Mouse (Mus musculus): ENCODE results near the gene Msi2.

DNA sequence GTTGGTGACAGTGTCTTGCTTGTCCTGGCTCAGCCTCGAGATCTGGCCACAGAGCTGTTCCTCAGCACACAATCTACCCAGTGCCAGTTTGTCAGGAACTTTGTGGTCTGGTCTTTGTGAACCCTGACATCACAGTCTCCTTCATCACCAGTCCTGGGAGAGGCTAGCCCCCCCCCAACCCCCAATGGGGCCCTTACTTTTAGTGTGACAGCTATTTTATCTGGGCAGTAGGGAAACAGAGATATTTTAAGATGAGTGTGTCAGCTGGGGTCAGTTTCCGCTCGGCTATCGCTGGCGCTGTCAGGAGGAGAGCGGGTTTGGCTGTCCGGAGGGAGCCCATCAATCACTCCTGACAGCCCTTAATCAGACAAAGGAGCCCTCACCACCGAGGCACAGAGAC, 404.8 kb downstream of the Msi2 start:
- TF ChIP-seq CTCF (IDR thresholded peaks at IDR 0.05; ENCODE audit: control insufficient read depth, insufficient read depth, low read length) (no peak), POLR2A (IDR thresholded peaks at IDR 0.05; ENCODE audit: borderline replicate concordance, control insufficient read depth, low read depth, low read length) (no peak)
